Mouse (Mus musculus): Measurements from ENCODE around the gene Snx20. TPM values are rescaled to one million over a fixed set of nuclear protein-coding genes. Genes with fewer than 3 reads are reported as not detected.

Gene Snx20
- polyA plus RNA-seq, 1 experiment from 2014 or later, result 1.5 TPM

DNA sequence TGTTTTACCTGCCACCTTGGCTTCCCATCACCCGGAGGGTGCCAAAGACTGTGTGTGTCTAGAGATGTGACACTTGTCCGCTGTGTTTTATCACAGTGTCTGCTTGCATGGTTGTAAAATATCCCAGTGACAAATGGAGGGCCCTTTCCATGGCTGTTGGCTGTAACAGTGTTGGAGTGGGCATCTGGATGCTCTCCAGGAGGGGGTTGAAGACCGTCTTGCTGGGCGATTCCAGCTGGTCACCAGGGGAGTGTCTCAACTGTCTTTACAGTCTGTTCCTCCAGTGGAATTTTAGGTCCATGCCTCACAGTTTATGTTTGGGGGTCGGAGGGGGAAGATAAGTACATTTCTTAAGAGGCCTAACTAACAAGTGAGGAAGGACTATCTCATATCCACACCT, 15.0 kb downstream of the Snx20 start:
- Histone ChIP-seq H3K4me1 (no peaks in the 10 kb centered on the region), H3K9ac (no peak overlapping the region), H3K4me3 (no peak overlapping the region), H3K36me3 (no peaks in the 10 kb centered on the region), H3K27ac (no peak overlapping the region), H3K9me3 (no peaks in the 10 kb centered on the region), H3K4me2 (replicated peaks) (no peak overlapping the region), H3K27me3 (peaks cover 10% of the 10 kb centered on the region; the same call in 1 of the 2 replicates)
- ATAC-seq (ENCODE audit: insufficient number of reproducible peaks, insufficient read depth, low FRiP score, low TSS enrichment), result no peak
- 67% methylated on average over 5 of the region's 5 CpGs for WGBS

DNA sequence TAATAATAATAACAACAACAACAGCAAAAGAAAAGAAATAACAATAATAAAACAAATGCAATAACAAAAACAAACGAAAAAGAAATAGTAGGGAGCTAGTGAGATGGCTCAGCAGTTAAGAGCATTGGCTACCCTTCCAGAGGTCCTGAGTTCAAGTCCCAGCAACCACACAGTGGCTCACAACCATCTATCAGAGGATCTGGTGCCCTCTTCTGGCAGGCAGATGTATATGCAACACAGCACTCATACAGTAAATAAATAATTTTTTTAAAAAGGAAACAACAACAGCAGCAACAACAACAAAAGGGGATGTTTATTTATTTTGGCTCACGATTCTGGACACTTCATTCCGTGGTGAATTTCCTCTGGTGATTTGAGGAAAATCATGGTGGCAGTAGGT, 16.4 kb downstream of the Snx20 start:
- 68% methylated on average over 3 of the region's 3 CpGs for WGBS
- H3K4me1 ChIP-seq, result no peaks in the 10 kb centered on the region
- no peak for ATAC-seq (ENCODE audit: insufficient number of reproducible peaks, insufficient read depth, low FRiP score, low TSS enrichment)
- no peak overlapping the region for H3K9ac ChIP-seq
- no peak overlapping the region for H3K4me2 ChIP-seq (replicated peaks)
- H3K9me3 ChIP-seq, result no peaks in the 10 kb centered on the region
- no peaks in the 10 kb centered on the region for H3K27me3 ChIP-seq
- H3K27ac ChIP-seq, result no peak overlapping the region
- no peak overlapping the region for H3K4me3 ChIP-seq
- H3K36me3 ChIP-seq, result no peaks in the 10 kb centered on the region

DNA sequence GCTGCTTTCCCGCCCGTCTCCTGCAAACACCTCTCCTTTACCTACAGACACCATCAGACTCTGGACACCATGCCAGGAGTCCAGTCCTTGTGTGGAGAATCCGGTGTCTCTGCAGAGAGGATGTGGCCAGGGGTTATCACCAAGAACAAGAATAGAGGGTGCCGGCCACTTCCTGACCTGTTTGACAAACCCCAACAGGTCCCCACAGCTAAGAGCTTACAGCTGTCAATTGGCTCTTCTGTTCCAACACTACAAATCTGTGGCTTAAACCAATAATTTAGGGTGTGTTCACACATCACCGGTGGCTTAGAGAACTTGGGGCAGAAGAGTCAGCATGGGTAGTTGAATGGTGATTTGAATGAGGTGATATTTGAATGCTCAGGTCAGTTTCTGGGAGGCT, 17.3 kb downstream of the Snx20 start:
- no peak for ATAC-seq (ENCODE audit: insufficient number of reproducible peaks, insufficient read depth, low FRiP score, low TSS enrichment)
- Histone ChIP-seq H3K9me3 (no peaks in the 10 kb centered on the region), H3K27me3 (no peaks in the 10 kb centered on the region), H3K4me1 (no peaks in the 10 kb centered on the region), H3K9ac (no peak overlapping the region), H3K4me2 (replicated peaks) (no peak overlapping the region), H3K4me3 (no peak overlapping the region), H3K36me3 (no peaks in the 10 kb centered on the region), H3K27ac (no peak overlapping the region)
- WGBS, result 79% methylated on average over 5 of the region's 5 CpGs

DNA sequence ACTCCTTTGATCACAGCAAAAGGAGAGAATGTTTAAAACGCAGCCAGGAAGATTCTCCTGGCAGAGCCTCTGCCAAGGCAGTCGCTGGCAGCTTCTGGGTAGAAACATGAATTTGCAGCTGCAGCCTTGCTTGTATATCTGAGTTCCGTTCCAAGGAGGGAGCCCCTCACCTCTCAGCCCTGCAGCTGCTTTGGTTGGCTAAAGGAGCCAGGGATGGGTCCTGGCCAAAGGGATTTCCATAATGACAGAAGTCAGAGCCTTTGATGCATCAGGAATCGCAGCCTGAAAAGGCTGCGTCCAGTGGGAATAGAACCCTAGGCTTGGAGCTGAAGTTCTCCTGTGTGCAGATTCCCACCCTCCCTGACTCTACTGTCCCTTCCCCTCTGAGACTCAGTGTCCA, 20.9 kb downstream of the Snx20 start:
- H3K4me2 ChIP-seq (replicated peaks), result no peak overlapping the region
- no peaks in the 10 kb centered on the region for H3K9me3 ChIP-seq
- 78% methylated on average over 5 of the region's 5 CpGs for WGBS
- H3K36me3 ChIP-seq, result no peaks in the 10 kb centered on the region
- H3K4me3 ChIP-seq, result no peak overlapping the region
- no peaks in the 10 kb centered on the region for H3K27me3 ChIP-seq
- H3K9ac ChIP-seq, result no peak overlapping the region
- H3K4me1 ChIP-seq, result no peaks in the 10 kb centered on the region
- ATAC-seq (ENCODE audit: insufficient number of reproducible peaks, insufficient read depth, low FRiP score, low TSS enrichment), result no peak
- H3K27ac ChIP-seq, result no peak overlapping the region

DNA sequence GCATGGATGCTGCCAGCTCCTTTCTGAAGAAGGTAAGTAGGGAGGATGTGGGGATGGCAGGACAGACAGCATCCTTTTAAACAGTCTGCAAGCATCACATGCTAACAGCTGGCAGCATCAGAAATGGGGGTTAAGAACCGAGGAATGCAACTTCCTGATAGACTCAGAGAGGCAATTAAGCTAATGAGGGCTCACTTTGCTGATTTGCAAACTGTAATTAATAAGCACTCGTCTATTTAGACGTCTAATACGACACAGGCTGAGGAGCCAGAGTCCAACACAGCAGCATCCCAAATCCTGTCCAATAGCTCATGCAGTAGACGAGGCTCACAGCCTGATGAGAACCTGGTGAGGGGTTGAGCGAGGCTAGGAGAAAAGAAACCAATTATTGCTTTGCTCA, 25.7 kb downstream of the Snx20 start:
- Histone ChIP-seq H3K36me3 (no peaks in the 10 kb centered on the region), H3K9me3 (no peaks in the 10 kb centered on the region), H3K4me2 (replicated peaks) (no peak overlapping the region), H3K27me3 (no peaks in the 10 kb centered on the region), H3K4me3 (no peak overlapping the region), H3K9ac (no peak overlapping the region), H3K27ac (no peak overlapping the region), H3K4me1 (peaks cover 6% of the 10 kb centered on the region)
- ATAC-seq (ENCODE audit: insufficient number of reproducible peaks, insufficient read depth, low FRiP score, low TSS enrichment), result no peak
- 54% methylated on average over 6 of the region's 6 CpGs for WGBS

DNA sequence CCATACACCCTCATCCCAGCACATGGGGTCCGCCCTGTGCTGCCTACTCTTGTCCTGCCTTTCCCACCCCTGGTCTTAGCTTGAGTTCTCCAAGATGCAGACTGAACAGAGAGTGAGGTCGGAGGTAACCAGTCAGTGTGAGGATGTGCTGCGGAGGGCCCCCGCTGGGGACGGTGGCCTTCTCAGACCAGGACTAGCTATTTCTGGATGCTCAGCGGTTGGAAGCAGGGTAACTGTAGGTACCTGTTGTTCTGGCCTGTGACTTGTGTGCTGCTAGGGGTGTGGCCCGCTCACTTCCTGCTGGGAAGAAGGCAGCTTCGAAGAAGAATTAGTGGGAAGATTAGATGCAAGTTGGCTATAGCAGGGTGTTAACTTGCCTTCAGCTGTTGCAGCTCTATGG, 26.9 kb downstream of the Snx20 start:
- Histone ChIP-seq H3K4me3 (no peak overlapping the region), H3K27ac (no peak overlapping the region)
- WGBS, result 75% methylated on average over 8 of the region's 8 CpGs

DNA sequence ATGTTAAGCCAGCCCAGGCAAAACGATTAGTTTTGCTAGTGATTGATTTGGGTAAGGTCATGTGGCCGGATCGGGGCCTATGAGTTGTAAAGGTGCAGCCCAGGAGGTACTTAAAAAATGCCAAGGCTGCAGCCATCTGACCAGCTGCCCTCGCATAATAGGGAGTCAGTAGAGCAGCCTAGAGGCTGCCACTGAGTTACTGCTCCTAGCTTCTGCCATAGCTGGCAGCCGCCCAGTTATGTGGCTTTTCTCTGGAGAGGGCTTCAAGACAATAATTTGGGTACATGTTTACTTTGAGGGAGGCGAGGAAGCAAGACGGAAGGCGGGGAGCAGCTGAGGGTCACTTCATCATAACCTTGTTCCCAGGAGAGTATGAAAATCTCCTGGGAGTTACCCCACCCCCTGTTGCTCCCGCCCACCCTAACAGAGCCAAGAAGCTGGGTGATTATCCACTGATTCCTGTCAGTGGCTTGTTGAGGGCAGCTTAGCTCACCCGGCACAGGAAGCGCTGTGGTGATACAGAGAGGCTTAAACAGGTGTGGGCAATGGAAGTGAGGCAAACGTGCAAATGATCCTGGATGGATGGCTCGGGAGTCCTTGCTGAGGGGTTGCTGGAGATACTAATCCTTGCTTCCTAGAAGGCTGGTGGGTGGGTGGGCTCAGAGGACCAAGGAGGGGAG, 30.4 kb downstream of the Snx20 start:
- Histone ChIP-seq H3K36me3 (no peaks in the 10 kb centered on the region), H3K9me3 (no peaks in the 10 kb centered on the region), H3K4me2 (replicated peaks) (no peak overlapping the region), H3K27ac (no peak overlapping the region), H3K4me3 (no peak overlapping the region), H3K4me1 (peaks cover 24% of the 10 kb centered on the region), H3K27me3 (no peaks in the 10 kb centered on the region), H3K9ac (no peak overlapping the region)
- 48% methylated on average over 13 of the region's 13 CpGs for WGBS
- ATAC-seq (ENCODE audit: insufficient number of reproducible peaks, insufficient read depth, low FRiP score, low TSS enrichment), result no peak

More for the DNA sequence above, 26.9 kb downstream of the Snx20 start:
- Histone ChIP-seq H3K36me3 (no peaks in the 10 kb centered on the region), H3K9ac (no peak overlapping the region), H3K27me3 (no peaks in the 10 kb centered on the region), H3K9me3 (no peaks in the 10 kb centered on the region), H3K4me2 (replicated peaks) (no peak overlapping the region), H3K4me1 (peaks cover 16% of the 10 kb centered on the region)
- no peak for ATAC-seq (ENCODE audit: insufficient number of reproducible peaks, insufficient read depth, low FRiP score, low TSS enrichment)

DNA sequence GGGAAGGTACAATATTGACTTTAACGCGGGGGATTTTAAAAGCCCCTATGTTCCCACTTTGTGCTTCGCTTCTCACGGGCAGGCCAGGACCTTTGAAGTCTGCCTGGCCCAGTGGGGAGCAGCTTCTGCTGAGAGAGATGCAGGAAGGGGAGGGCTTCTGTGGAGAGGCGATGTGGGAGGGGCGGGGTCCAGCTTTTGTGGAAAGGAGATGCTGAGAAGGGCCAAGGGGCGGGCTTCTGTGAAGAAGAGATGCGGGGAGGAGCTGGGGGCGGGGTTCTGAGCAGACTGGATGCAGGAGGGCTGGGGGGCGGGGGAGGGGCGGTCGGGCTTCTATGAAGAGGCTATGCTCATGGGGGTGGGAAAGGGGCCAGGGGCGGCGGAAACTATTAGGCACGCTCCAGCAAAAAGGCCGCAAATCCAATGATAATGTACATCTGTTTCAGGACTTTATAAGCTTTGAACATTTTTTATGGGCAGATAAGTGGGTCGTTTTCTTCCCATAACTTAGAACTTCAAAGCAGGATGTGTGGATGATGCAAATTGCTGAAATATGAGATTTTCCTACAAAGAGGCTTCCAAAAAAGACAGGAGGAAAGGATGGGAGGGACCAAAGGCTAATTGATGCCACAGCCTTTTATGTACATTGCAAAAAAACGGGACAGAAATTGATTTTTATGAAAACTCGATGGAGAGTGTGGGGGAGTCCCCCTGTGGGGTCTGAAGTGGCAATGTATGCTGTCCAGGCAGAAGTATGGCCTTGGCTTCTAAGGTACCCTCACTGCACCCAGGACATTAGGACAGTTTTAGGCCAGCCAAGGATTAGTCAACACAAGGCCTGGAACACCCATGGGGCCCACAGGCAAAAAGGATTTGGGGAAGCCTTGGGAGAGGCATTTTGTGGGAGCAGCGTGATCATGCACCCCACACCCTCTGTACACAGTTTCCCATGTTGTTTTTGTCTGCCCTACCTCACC, 31.6 kb downstream of the Snx20 start:
- peak overlapping the region; percentile 55 for H3K4me2 ChIP-seq (replicated peaks)
- H3K9me3 ChIP-seq, result no peaks in the 10 kb centered on the region
- 3% methylated on average over 18 of the region's 20 CpGs for WGBS
- peak overlapping the region; percentile 74 for H3K27ac ChIP-seq
- no peak overlapping the region for H3K9ac ChIP-seq
- H3K36me3 ChIP-seq, result no peaks in the 10 kb centered on the region
- peak overlapping the region; percentile 28 for H3K4me3 ChIP-seq
- no peaks in the 10 kb centered on the region for H3K27me3 ChIP-seq
- peak; percentile 88 for ATAC-seq (ENCODE audit: insufficient number of reproducible peaks, insufficient read depth, low FRiP score, low TSS enrichment)
- peaks cover 24% of the 10 kb centered on the region for H3K4me1 ChIP-seq

DNA sequence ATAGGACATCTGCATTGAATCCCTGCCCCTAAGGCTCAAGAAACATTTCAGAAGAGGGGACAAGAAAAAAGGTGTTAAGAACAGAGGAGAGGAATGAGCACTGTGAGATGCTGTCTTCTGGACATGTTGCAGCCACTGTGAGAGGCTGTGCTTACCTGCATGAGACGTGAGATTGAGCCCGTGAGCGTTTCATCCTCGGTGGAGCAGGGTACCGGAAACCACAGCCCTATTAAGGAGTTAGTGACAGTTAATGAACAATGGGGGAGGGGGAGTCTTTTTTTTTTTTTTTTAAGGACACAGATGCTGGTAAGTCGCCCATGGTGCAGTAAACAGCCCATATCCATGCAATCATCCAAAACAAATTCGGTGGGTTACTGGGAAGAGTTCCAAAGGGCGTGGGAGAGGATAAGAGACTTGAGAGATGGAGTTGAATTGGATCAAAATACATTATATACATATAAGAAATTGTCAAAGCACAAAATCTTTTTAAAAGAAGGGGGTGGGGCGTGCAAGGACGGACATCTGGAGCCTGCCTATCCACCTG, 32.4 kb downstream of the Snx20 start:
- peak overlapping the region; percentile 62; the same call in 1 of the 2 replicates for H3K27ac ChIP-seq
- no peaks in the 10 kb centered on the region for H3K9me3 ChIP-seq
- WGBS, result 3% methylated on average over 10 of the region's 10 CpGs
- H3K4me2 ChIP-seq (replicated peaks), result peak overlapping the region; percentile 55
- H3K27me3 ChIP-seq, result no peaks in the 10 kb centered on the region
- H3K36me3 ChIP-seq, result no peaks in the 10 kb centered on the region
- no peak for ATAC-seq (ENCODE audit: insufficient number of reproducible peaks, insufficient read depth, low FRiP score, low TSS enrichment)
- no peak overlapping the region for H3K9ac ChIP-seq
- H3K4me3 ChIP-seq, result peak overlapping the region; percentile 28
- H3K4me1 ChIP-seq, result peaks cover 28% of the 10 kb centered on the region

DNA sequence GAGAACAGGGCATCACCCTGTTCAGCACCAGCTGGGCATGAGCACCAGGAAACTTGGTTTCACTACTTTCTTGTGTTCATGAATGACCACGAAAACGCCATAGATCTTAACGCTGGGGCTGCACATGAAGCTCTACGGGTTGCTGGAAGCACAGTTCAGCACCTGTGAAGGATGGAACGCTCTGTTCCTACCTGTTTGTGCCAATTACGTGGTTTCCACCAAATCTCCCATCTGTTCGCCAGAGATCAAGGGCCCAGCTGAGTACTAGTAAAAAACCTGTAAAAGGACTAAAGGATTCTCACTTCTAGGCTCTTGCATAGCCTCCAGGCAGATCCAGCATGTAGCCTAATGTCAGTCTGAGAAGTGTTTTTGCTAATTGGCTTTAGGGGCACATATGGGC, 36.4 kb downstream of the Snx20 start:
- Histone ChIP-seq H3K4me1 (peaks cover 15% of the 10 kb centered on the region), H3K27me3 (no peaks in the 10 kb centered on the region), H3K4me2 (replicated peaks) (no peak overlapping the region), H3K27ac (no peak overlapping the region), H3K9ac (no peak overlapping the region), H3K9me3 (no peaks in the 10 kb centered on the region), H3K36me3 (no peaks in the 10 kb centered on the region), H3K4me3 (no peak overlapping the region)
- WGBS, result 86% methylated on average over 7 of the region's 7 CpGs
- ATAC-seq (ENCODE audit: insufficient number of reproducible peaks, insufficient read depth, low FRiP score, low TSS enrichment), result no peak

DNA sequence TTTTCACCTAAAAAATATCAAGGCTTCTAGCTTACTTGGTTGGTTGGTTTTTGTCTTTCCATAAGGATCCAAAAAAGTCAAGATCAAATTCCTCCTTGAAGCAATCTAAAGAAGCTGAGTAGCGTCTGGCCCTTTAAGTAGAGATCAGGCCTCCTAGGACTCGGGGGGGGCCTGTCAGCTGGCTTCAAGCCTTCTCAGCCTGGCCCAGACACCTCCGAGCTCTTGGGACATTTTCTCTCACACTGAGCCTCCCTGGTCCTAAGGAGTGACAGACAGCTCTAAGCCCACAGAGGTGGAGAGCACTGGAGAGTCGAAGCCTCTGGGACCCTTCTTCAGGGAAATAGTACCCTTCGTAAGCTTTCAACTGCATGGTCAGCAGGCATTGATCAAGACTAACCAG, 37.4 kb downstream of the Snx20 start:
- no peak for ATAC-seq (ENCODE audit: insufficient number of reproducible peaks, insufficient read depth, low FRiP score, low TSS enrichment)
- Histone ChIP-seq H3K4me3 (no peak overlapping the region), H3K4me1 (peaks cover 10% of the 10 kb centered on the region), H3K27me3 (no peaks in the 10 kb centered on the region), H3K9me3 (no peaks in the 10 kb centered on the region), H3K27ac (no peak overlapping the region), H3K4me2 (replicated peaks) (no peak overlapping the region), H3K9ac (no peak overlapping the region), H3K36me3 (no peaks in the 10 kb centered on the region)
- WGBS, result 56% methylated on average over 5 of the region's 5 CpGs

DNA sequence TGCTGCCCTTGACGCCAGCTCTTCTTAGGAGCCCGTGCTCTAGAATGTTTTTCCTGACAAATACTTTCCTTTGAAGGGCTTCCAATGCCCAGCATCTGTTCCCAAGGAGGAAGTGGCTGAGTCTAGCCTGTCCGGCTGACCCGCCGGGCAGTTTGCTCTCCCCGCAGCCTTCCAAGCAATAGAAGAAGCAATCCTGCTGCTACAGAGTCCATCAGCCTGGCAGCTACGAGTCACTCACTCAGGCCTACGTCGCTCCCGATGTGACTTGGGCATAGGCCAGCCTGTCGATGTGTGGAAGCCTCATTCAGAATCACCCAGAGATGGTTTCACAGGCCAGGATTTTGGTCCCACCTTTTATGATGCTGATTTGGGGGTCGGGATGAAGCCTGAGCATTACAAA, 39.9 kb downstream of the Snx20 start:
- no peak overlapping the region for H3K4me3 ChIP-seq
- H3K36me3 ChIP-seq, result peaks cover 22% of the 10 kb centered on the region
- ATAC-seq (ENCODE audit: insufficient number of reproducible peaks, insufficient read depth, low FRiP score, low TSS enrichment), result no peak
- H3K4me2 ChIP-seq (replicated peaks), result no peak overlapping the region
- no peak overlapping the region for H3K27ac ChIP-seq
- 84% methylated on average over 12 of the region's 12 CpGs for WGBS
- 0 out of 2 replicates have a peak, but pooled peaks cover 4% of the 10 kb centered on the region for H3K4me1 ChIP-seq
- no peaks in the 10 kb centered on the region for H3K27me3 ChIP-seq
- H3K9ac ChIP-seq, result no peak overlapping the region
- H3K9me3 ChIP-seq, result no peaks in the 10 kb centered on the region
